Mouse (Mus musculus) heart, embryonic 13.5 days (tissue): ENCODE measurements at regions not wholly inside any gene's neighbourhood (a gene's known extent, or its start where the extent isn't known, plus 50 kb on each side); places are given as distances from the start of the nearest gene placed in this dataset.

Experiments
- ATAC-seq: fragments of 200-750 bp; cut with Nextera tagmentation; 2 replicates; pipeline ENCODE4 v1.8.0; 2017; ENCODE audit warnings: moderate TSS enrichment; ENCODE audit not compliant: insufficient number of reproducible peaks, low FRiP score, low TSS enrichment; ENCODE audit errors: extremely low read depth
- H3K27ac ChIP-seq: fragments of 300-500 bp; sonication (generic); replicated peaks from 2 replicates; pipeline ENCODE4 v1.5.1; 2015; ENCODE audit warnings: moderate library complexity, mild to moderate bottlenecking, inconsistent platforms
- H3K27me3 ChIP-seq: fragments of 300-500 bp; sonication (generic); replicated peaks from 2 replicates; pipeline ENCODE4 v1.6.1; 2015; ENCODE audit warnings: mild to moderate bottlenecking, inconsistent platforms
- H3K36me3 ChIP-seq: fragments of 300-500 bp; sonication (generic); 2 replicates; pipeline ENCODE4 v1.6.1; 2015; ENCODE audit warnings: mild to moderate bottlenecking, inconsistent platforms
- H3K4me1 ChIP-seq: fragments of 300-500 bp; sonication (generic); 2 replicates; pipeline ENCODE4 v1.6.1; 2015; ENCODE audit warnings: inconsistent platforms
- H3K4me2 ChIP-seq: fragments of 300-500 bp; sonication (generic); 2 replicates; pipeline ENCODE4 v1.6.1; 2015; ENCODE audit warnings: inconsistent platforms, mild to moderate bottlenecking, moderate library complexity
- H3K4me3 ChIP-seq: fragments of 300-500 bp; sonication (generic); 2 replicates; pipeline ENCODE4 v1.5.1; 2015; ENCODE audit warnings: moderate library complexity, mild to moderate bottlenecking, inconsistent platforms
- H3K9ac ChIP-seq: fragments of 300-500 bp; sonication (generic); 2 replicates; pipeline ENCODE4 v1.6.1; 2015; ENCODE audit warnings: inconsistent platforms, mild to moderate bottlenecking, moderate library complexity
- H3K9me3 ChIP-seq: fragments of 300-500 bp; sonication (generic); 2 replicates; pipeline ENCODE4 v1.6.1; 2016; ENCODE audit warnings: inconsistent platforms
- WGBS: fragments of 180-500 bp; shearing (Covaris S2); methylation state at CpG from one replicate; pipeline ENCODE4 v1.1.7; 2015; ENCODE audit warnings: mixed read lengths; 5-methylcytosine and 5-hydroxymethylcytosine counted together

DNA sequence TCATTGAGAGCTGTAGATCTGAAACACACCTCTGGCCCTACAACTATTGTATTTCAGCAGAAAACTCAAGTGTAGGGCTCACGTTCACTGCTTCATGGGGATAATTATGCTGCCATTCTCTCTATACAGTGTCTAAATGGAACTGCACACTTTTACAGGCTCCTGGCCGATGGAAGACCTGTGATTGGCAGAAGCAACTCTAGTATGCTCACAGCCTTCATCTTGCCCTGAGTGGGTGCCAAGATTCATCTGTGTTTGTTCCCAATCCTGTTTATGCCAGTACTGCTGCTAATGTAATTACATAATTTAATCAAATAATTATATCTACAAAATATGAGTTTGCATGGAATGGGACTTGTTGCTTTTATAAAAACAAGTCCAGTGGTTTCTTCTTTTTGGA is 190.3 kb upstream of the Ppargc1a start:
- Histone ChIP-seq H3K4me1 (no peaks in the 10 kb centered on the region), H3K9me3 (no peaks in the 10 kb centered on the region), H3K27ac (no peak overlapping the region), H3K27me3 (no peaks in the 10 kb centered on the region), H3K4me2 (no peak overlapping the region), H3K9ac (no peak overlapping the region), H3K4me3 (no peak overlapping the region), H3K36me3 (no peaks in the 10 kb centered on the region)
- ATAC-seq, result no peak
- WGBS, result 67% methylated on average over 2 of the region's 2 CpGs

DNA sequence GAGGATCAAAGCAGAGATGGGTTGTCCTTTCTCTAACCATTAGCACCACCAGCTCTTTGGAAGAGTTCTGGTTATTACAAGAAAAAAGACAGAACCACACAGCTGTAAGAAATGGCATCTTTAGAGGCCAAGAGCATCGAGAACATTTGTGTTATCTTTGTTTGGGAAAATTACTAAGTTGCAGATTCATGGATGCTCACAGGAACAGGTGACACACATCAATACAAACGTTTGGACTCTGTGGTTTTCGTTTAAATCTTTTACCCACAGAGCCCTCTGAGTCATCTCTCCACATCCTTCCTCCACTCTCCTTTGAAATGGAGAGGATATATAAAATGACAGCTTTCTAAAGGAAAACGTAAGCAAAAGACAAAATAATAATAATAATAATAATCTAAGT is 184.5 kb upstream of the Ppargc1a start:
- H3K4me1 ChIP-seq, result no peaks in the 10 kb centered on the region
- no peak overlapping the region for H3K4me2 ChIP-seq
- no peak overlapping the region for H3K27ac ChIP-seq
- no peak overlapping the region for H3K4me3 ChIP-seq
- WGBS, result 55% methylated on average over 4 of the region's 4 CpGs
- H3K9ac ChIP-seq, result no peak overlapping the region
- H3K36me3 ChIP-seq, result no peaks in the 10 kb centered on the region
- no peak for ATAC-seq
- no peaks in the 10 kb centered on the region for H3K9me3 ChIP-seq
- H3K27me3 ChIP-seq, result no peaks in the 10 kb centered on the region

DNA sequence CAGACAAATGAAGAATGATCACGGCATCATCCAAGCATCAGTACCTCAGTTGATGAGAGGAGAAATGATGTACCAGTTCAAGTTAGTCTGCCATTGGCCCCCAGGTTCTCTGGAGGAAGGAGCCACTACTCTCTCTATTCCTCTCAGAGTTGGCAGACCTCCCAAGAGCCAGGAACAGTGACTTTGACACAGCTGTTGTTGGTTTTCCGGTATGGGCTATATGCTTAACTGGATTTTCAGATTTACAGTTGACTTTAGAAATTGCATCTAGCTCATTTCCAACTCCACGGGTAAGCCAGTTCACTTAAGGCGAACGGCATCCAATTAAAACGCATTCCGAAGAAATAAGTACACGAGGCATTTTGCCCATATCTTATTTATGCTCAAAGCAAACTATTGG is 182.9 kb upstream of the Ppargc1a start:
- H3K27ac ChIP-seq, result no peak overlapping the region
- WGBS, result 87% methylated on average over 8 of the region's 8 CpGs
- H3K27me3 ChIP-seq, result no peaks in the 10 kb centered on the region
- no peak overlapping the region for H3K4me2 ChIP-seq
- no peaks in the 10 kb centered on the region for H3K9me3 ChIP-seq
- no peaks in the 10 kb centered on the region for H3K36me3 ChIP-seq
- H3K9ac ChIP-seq, result no peak overlapping the region
- no peak overlapping the region for H3K4me3 ChIP-seq
- no peaks in the 10 kb centered on the region for H3K4me1 ChIP-seq
- no peak for ATAC-seq

DNA sequence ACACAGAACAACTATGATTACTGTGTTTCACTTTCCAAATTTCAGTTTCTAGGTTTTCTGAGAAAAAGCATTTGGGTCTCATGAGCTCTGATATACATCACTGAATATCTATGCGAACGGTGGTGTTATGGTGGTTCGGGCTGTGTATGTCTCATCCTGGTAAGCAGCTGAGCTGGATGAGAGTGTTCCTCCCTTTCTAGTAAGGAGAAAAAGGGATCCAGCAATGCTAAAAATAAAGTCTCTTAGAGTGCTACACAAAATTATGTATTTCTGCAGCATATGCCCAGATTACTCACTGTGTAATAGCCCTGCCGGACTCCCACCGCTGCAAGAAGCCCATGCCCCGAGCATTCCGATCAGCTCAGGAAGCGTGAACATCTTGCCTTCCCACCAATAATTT is 173.4 kb upstream of the Ppargc1a start:
- Histone ChIP-seq H3K27ac (no peak overlapping the region), H3K4me2 (no peak overlapping the region), H3K4me1 (no peaks in the 10 kb centered on the region), H3K36me3 (no peaks in the 10 kb centered on the region), H3K4me3 (no peak overlapping the region), H3K9me3 (no peaks in the 10 kb centered on the region), H3K27me3 (no peaks in the 10 kb centered on the region), H3K9ac (no peak overlapping the region)
- no peak for ATAC-seq
- WGBS, result 89% methylated on average over 8 of the region's 8 CpGs

DNA sequence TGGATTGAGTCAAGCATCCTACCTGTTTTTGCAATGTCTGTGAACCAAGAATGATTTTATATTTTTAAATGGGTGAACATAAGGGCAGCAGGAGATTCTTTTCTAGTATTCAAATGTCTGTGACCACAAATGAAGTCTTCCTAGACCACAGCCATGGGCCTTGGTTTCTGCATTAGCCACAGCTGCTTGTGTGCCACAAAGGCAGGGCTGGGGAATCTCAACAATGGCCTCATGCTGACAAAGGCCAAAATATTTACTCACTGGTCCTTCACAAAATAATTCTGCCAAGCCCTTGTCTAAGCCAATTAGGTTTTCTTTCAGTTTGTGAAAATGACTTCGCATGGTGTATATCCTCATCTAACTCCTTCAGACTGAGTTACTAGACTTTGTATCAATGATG is 162.7 kb upstream of the Ppargc1a start:
- ATAC-seq, result no peak
- WGBS, result 91% methylated on average over 1 of the region's 1 CpGs
- H3K4me3 ChIP-seq, result no peak overlapping the region

DNA sequence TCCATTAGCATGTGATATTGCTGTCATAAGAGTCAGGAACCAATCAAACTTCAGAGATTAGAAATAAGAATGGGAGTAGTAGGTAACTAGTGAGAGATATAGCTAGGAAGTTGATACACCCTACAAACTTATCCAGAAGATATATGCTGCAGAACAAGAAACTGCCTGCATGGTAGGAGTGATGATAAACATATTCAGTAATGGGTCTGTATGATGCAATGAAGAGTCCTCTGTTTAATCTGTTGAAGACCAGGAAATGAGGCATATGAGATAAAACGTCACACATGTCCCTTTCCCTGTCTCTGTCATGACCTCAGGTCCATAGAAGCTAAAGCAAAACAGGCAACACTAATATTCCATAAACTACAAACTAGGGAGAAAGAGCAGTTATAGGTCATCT is 162.2 kb upstream of the Ppargc1a start:
- Histone ChIP-seq H3K9ac (no peak overlapping the region), H3K36me3 (no peaks in the 10 kb centered on the region), H3K9me3 (no peaks in the 10 kb centered on the region), H3K27ac (no peak overlapping the region), H3K4me1 (no peaks in the 10 kb centered on the region), H3K4me2 (no peak overlapping the region), H3K27me3 (no peaks in the 10 kb centered on the region), H3K4me3 (no peak overlapping the region)
- no peak for ATAC-seq
- WGBS, result 42% methylated on average over 1 of the region's 1 CpGs

More for the DNA sequence above, 162.7 kb upstream of the Ppargc1a start:
- Histone ChIP-seq H3K4me2 (no peak overlapping the region), H3K9me3 (no peaks in the 10 kb centered on the region), H3K27me3 (no peaks in the 10 kb centered on the region), H3K27ac (no peak overlapping the region), H3K36me3 (no peaks in the 10 kb centered on the region), H3K9ac (no peak overlapping the region), H3K4me1 (no peaks in the 10 kb centered on the region)

DNA sequence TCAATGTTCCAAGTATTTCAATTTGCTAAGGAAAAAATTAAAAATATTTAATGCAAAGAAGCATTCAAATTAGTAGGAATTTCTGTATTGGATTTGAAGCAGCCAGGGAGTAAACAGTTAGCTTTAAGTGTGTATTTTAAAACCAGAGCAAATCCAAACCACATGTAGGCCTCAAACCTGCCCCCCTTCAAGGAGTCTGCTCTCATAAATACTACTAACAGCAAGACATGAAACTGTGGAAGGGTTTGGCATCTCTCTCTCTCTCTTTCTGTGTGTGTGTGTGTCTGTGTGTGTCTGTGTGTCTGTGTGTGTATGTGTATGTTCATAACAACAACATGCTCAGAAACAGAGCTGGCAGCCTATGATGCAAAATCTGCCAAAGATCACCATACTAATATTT is 159.2 kb upstream of the Ppargc1a start:
- Histone ChIP-seq H3K36me3 (no peaks in the 10 kb centered on the region), H3K4me2 (no peak overlapping the region), H3K9ac (no peak overlapping the region), H3K27me3 (no peaks in the 10 kb centered on the region), H3K27ac (no peak overlapping the region), H3K4me3 (no peak overlapping the region), H3K9me3 (no peaks in the 10 kb centered on the region), H3K4me1 (no peaks in the 10 kb centered on the region)
- ATAC-seq, result no peak

DNA sequence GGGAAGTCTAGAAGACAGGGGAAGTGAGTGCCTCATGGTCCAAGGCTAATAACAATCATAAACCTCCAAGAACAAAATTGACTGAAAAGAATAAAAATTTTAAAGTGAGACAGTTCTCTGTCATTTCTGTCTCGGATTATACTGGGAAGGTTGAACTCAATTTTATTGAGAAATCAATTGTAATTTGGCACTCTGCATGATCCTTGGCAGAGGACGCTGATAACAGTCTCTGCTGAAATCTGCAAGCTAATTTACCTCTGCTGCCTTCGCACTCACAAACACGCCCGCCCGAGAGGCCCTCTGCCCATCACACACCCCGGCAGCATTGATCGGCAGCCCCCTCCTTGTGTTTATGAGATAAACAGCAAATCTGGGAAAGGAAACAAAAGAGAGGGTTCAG is 151.4 kb upstream of the Ppargc1a start:
- Histone ChIP-seq H3K9me3 (no peaks in the 10 kb centered on the region), H3K4me3 (no peak overlapping the region), H3K9ac (no peak overlapping the region), H3K27ac (no peak overlapping the region), H3K4me1 (0 out of 2 replicates have a peak, but pooled peaks cover 5% of the 10 kb centered on the region), H3K36me3 (no peaks in the 10 kb centered on the region), H3K27me3 (no peaks in the 10 kb centered on the region), H3K4me2 (no peak overlapping the region)
- no peak for ATAC-seq
- WGBS, result 69% methylated on average over 8 of the region's 8 CpGs

DNA sequence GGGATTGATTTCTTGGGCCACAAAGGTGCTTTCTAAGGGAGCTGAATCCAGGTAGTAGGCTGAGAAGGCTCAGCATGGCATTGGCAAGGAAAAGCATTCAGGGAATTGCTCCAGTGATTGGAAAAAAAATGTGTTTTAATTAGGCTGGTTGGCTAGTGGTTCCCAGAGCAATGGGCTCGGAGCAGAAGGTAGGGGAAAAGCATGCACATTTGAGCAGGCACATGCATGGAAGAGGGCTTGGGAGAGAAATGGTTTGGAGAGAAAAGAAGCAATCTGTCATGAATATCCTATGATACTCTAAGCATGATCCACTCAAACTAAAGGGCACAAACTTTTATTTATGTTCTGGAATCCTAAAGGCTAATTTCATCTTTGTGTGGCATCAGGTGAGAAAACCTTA is 150.9 kb upstream of the Ppargc1a start:
- H3K9ac ChIP-seq, result no peak overlapping the region
- no peaks in the 10 kb centered on the region for H3K36me3 ChIP-seq
- 0 out of 2 replicates have a peak, but pooled peaks cover 5% of the 10 kb centered on the region for H3K4me1 ChIP-seq
- no peak overlapping the region for H3K27ac ChIP-seq
- H3K27me3 ChIP-seq, result no peaks in the 10 kb centered on the region
- no peak for ATAC-seq
- H3K4me3 ChIP-seq, result no peak overlapping the region
- no peaks in the 10 kb centered on the region for H3K9me3 ChIP-seq
- 94% methylated on average over 1 of the region's 1 CpGs for WGBS
- no peak overlapping the region for H3K4me2 ChIP-seq

DNA sequence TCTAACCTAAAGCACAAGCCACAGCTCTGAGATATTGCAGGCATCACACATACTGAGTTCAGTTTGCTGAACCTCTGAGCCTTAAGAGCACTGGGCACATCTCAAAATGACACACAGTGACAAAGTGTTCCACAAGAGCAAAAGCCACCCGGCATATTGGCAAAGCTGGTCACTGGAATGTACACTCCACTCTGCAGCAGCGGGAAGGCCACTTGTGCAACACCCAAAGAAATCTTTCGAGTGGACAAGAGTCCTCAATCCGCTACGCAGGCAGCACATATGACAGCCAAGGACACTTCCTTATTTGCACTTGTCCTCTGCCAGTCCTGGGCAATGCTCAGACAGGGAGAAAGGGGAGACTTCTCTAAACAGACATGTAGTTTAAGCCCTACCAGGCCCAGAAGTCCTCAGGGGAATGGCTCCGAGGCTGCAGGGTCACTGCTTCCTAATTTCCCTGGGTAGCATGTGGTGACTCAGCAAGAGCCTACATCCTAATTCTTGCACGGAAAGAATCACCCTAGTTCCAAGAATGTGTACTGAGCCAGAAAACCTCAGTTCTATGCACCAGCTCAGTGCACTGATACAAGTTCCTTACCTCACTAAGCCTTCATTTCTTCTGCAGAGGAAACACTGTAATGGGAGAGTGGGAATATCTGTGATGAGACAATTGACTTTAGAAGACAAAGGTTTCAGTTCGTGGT is 144.5 kb upstream of the Ppargc1a start:
- Histone ChIP-seq H3K9me3 (no peaks in the 10 kb centered on the region), H3K9ac (no peak overlapping the region), H3K4me2 (no peak overlapping the region), H3K27ac (no peak overlapping the region), H3K36me3 (no peaks in the 10 kb centered on the region), H3K27me3 (no peaks in the 10 kb centered on the region), H3K4me3 (no peak overlapping the region), H3K4me1 (peaks cover 12% of the 10 kb centered on the region)
- no peak for ATAC-seq
- 54% methylated on average over 8 of the region's 8 CpGs for WGBS

DNA sequence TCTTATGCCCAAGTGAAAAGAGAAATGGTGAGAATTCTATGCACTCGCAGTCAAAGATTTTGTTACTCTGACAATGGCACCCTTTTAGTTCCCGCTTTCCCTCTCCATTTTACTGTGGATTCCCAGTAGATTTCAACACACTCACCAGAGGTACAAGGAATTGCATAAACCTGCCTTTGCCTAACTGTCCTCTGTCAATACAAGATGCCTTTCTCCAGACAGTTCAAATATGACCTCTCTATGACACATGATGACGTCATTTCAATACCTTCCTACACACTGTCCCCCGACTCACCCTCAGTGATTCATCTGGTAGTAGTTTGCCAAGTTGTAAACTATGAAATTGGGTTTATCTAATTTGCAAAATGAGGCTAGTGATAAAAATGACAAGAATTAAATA is 143.1 kb upstream of the Ppargc1a start:
- no peaks in the 10 kb centered on the region for H3K27me3 ChIP-seq
- 70% methylated on average over 4 of the region's 4 CpGs for WGBS
- no peak overlapping the region for H3K9ac ChIP-seq
- H3K9me3 ChIP-seq, result no peaks in the 10 kb centered on the region
- H3K36me3 ChIP-seq, result no peaks in the 10 kb centered on the region
- no peak overlapping the region for H3K4me3 ChIP-seq
- H3K4me2 ChIP-seq, result no peak overlapping the region
- H3K4me1 ChIP-seq, result peaks cover 8% of the 10 kb centered on the region
- H3K27ac ChIP-seq, result no peak overlapping the region
- no peak for ATAC-seq

DNA sequence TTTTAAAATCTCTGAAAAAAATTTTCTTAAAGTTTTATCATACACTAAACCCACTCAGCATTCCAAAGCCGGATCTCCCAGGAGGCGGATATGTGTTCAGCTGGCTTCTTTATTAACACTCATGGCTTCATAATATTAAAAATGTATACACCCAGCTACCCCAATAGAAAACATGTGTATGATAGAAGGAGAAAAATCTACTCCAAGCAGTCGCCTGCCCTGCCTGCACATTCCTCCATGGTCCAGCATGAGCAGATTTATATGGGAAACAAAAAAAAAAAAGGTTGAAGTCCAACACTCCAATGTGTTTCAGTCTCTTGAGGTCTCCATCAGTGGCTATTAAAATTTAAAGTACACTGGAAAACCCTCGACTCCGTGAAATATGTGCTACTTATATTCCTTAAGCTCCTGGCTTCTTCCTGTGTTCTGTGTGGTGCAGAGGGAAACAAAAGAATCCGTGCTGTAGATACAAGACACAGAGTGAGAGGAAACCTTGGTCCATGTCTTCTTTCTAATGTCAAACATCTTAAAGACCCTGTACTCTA is 142.0 kb upstream of the Ppargc1a start:
- Histone ChIP-seq H3K4me2 (no peak overlapping the region), H3K4me1 (peaks cover 8% of the 10 kb centered on the region), H3K4me3 (no peak overlapping the region), H3K27me3 (no peaks in the 10 kb centered on the region), H3K9me3 (no peaks in the 10 kb centered on the region), H3K27ac (no peak overlapping the region), H3K36me3 (no peaks in the 10 kb centered on the region), H3K9ac (no peak overlapping the region)
- 67% methylated on average over 6 of the region's 6 CpGs for WGBS
- no peak for ATAC-seq
